Mouse (Mus musculus): ENCODE results near the gene Urm1. TPM values are rescaled to one million over a fixed set of nuclear protein-coding genes. Genes with fewer than 3 reads are reported as not detected.
A peak's percentile ranks its signal among the peaks of the same experiment; 100 is the strongest.
"Not testable (repeated sequence)": the region's sequence is repeated elsewhere in the genome, so short reads cannot be mapped to it uniquely, and the experiment has no call there.

Gene Urm1
- polyA plus RNA-seq (2016; fragmentation: Nextera tagmentation; extraction: Ambion mirVana), result 15.3 and 19.0 TPM in 2 replicates

DNA sequence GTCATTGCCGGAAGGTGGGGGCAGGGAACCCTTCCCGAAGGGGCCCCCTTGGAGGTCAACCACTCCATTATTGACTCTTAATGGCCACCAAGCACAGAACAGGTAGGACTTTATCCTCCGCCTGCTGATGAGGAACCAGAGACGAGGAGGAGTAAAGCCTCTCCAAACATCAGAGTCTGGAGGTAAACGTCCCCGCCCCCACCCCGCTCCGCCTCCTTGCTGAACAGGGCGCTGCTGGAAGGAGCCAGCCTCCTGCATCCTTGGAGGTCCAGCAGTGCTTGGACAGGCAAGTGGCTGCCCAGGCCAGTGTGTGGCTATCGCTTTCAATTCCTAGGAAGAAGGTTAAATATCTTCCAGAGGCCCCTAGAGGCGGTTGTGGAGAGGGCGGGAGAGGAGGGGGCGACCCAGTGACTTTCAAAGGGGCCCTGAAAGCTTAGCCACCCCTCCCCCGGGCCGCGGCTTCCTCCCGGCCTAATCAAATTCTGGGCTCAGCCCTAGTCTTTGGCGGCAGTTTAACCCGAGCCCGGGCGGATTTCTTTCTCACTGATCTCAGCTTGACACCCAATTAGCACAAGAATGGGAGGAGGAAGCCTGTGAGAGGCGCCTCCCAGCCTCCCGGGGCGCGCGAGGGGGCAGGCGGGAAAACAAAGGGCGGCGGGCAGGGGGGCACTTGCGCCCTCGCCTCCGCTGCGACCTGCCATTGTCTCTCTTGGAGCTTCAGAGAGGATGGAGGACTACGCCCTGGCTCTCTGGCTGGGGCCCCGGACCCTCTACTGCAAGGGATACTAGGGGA lies at the start of gene Urm1:
TSS of gene Urm1 (plus strand) at position 51 of the 793 bp plus-strand sequence.
- peaks cover 24% of the 10 kb centered on the region for H3K4me1 ChIP-seq
- WGBS, result under 1% methylated on average over 35 of the region's 35 CpGs
- no peaks in the 10 kb centered on the region for H3K9me3 ChIP-seq
- peak; percentile 85 for ATAC-seq (ENCODE audit: low FRiP score, low read depth)
- H3K9ac ChIP-seq (replicated peaks), result peak within 1 kb of the TSS; percentile 37
- peak within 1 kb of the TSS; percentile 53 for H3K4me2 ChIP-seq (replicated peaks)
- peak within 1 kb of the TSS; percentile 94 for H3K27ac ChIP-seq (replicated peaks)
- H3K36me3 ChIP-seq, result peaks cover 17% of the 10 kb centered on the region
- peak within 1 kb of the TSS; percentile 28 for H3K4me3 ChIP-seq
- no peaks in the 10 kb centered on the region for H3K27me3 ChIP-seq

GRCm38 (mm10) chr2:29770162-29770561 lies 49.7 kb upstream of the Urm1 start:
- Histone ChIP-seq H3K9ac (replicated peaks) (no peak overlapping the region), H3K36me3 (peaks cover 20% of the 10 kb centered on the region; the same call in 1 of the 2 replicates), H3K9me3 (no peaks in the 10 kb centered on the region), H3K27ac (replicated peaks) (no peak overlapping the region), H3K4me3 (no peak overlapping the region), H3K4me2 (replicated peaks) (no peak overlapping the region), H3K27me3 (no peaks in the 10 kb centered on the region), H3K4me1 (no peaks in the 10 kb centered on the region)
- no peak for ATAC-seq (ENCODE audit: low FRiP score, low read depth)

- Histone ChIP-seq H3K9me3 (no peaks in the 10 kb centered on the region), H3K27ac (replicated peaks) (no peak overlapping the region), H3K27me3 (no peaks in the 10 kb centered on the region), H3K36me3 (peaks cover 34% of the 10 kb centered on the region), H3K9ac (replicated peaks) (no peak overlapping the region), H3K4me2 (replicated peaks) (no peak overlapping the region), H3K4me1 (no peaks in the 10 kb centered on the region), H3K4me3 (no peak overlapping the region)
- ATAC-seq (ENCODE audit: low FRiP score, low read depth), result no peak
- 90% methylated on average over 8 of the region's 8 CpGs for WGBS
These were observed 48.0 kb upstream of the Urm1 start for GRCm38 (mm10) chr2:29771611-29772461.

GRCm38 (mm10) chr2:29773323-29773722 lies 46.6 kb upstream of the Urm1 start:
- no peak for ATAC-seq (ENCODE audit: low FRiP score, low read depth)
- Histone ChIP-seq H3K27me3 (no peaks in the 10 kb centered on the region), H3K9me3 (no peaks in the 10 kb centered on the region), H3K27ac (replicated peaks) (no peak overlapping the region), H3K36me3 (peaks cover 49% of the 10 kb centered on the region), H3K4me1 (no peaks in the 10 kb centered on the region), H3K4me2 (replicated peaks) (no peak overlapping the region), H3K9ac (replicated peaks) (no peak overlapping the region), H3K4me3 (no peak overlapping the region)
- WGBS, result 92% methylated on average over 4 of the region's 4 CpGs

GRCm38 (mm10) chr2:29781256-29781655 lies 38.6 kb upstream of the Urm1 start:
- not testable (repeated sequence) for H3K4me1 ChIP-seq; H3K9me3 ChIP-seq; H3K4me3 ChIP-seq; H3K27ac ChIP-seq (replicated peaks); H3K9ac ChIP-seq (replicated peaks); H3K27me3 ChIP-seq; H3K4me2 ChIP-seq (replicated peaks); ATAC-seq (ENCODE audit: low FRiP score, low read depth)
- WGBS, result 93% methylated on average over 2 of the region's 2 CpGs
- H3K36me3 ChIP-seq, result peaks cover 94% of the 10 kb centered on the region

GRCm38 (mm10) chr2:29784290-29784689 lies 35.6 kb upstream of the Urm1 start:
- 83% methylated on average over 4 of the region's 4 CpGs for WGBS
- no peak overlapping the region for H3K27ac ChIP-seq (replicated peaks)
- no peak overlapping the region for H3K4me2 ChIP-seq (replicated peaks)
- no peak overlapping the region for H3K9ac ChIP-seq (replicated peaks)
- ATAC-seq (ENCODE audit: low FRiP score, low read depth), result no peak
- H3K27me3 ChIP-seq, result no peaks in the 10 kb centered on the region
- peaks cover 17% of the 10 kb centered on the region for H3K4me1 ChIP-seq
- H3K4me3 ChIP-seq, result no peak overlapping the region
- H3K36me3 ChIP-seq, result peaks cover 67% of the 10 kb centered on the region
- no peaks in the 10 kb centered on the region for H3K9me3 ChIP-seq

GRCm38 (mm10) chr2:29787104-29787917 lies 32.6 kb upstream of the Urm1 start, which contains the start of gene Coq4:
Coq4 (plus strand) TSS chr2:29787493.
- peaks cover 17% of the 10 kb centered on the region for H3K4me1 ChIP-seq
- WGBS, result 2% methylated on average over 31 of the region's 31 CpGs
- peaks cover 63% of the 10 kb centered on the region for H3K36me3 ChIP-seq
- H3K27me3 ChIP-seq, result no peaks in the 10 kb centered on the region
- H3K9me3 ChIP-seq, result no peaks in the 10 kb centered on the region
- peak within 1 kb of the TSS; percentile 81 for H3K4me2 ChIP-seq (replicated peaks)
- H3K4me3 ChIP-seq, result peak within 1 kb of the TSS; percentile 84
- H3K9ac ChIP-seq (replicated peaks), result peak within 1 kb of the TSS; percentile 79
- H3K27ac ChIP-seq (replicated peaks), result peak within 1 kb of the TSS; percentile 63
- ATAC-seq (ENCODE audit: low FRiP score, low read depth), result peak; percentile 76; the same call in 1 of the 2 replicates

DNA sequence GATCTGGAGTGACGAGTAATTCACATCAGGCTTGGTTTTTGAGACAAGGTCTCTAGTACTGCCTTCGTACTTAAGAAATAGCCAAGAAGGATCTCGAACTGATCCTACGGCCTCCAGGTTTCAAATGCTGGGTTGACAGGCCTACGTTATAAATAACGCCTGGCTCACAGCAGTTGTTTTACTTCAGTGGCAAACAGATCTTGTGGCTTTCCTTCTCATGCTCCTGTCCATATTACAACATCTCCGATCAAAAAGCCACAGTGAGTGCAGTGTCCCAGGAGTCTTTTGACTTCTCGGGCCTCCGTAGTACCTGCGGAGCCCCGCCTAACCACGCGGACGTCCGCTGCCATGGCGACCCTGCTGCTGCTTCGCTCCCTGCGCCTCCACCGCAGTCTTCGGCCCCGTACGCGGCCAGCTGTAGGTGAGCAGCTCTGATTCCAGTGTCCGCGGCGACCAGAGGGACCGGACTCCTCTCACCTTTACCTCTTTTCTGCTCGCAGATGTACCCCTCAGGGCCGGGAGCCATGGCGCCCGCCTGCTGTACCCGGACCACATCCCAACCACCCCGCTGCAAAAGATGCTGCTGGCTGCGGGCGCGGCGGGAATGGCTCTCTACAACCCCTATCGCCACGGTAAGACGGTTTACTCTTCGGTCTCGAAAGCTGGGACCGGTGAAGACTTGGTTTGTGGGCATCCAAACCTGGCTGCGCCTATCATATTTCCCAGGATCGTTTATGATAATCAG lies 31.8 kb upstream of the Urm1 start, which contains the start of gene Trub2:
TSS of gene Trub2 (minus strand) at position 566 of the 745 bp plus-strand sequence.
- Histone ChIP-seq H3K9me3 (no peaks in the 10 kb centered on the region), H3K4me1 (peaks cover 17% of the 10 kb centered on the region), H3K27me3 (no peaks in the 10 kb centered on the region), H3K4me2 (replicated peaks) (peak within 1 kb of the TSS; percentile 81), H3K36me3 (peaks cover 63% of the 10 kb centered on the region), H3K27ac (replicated peaks) (peak within 1 kb of the TSS; percentile 63), H3K9ac (replicated peaks) (peak within 1 kb of the TSS; percentile 79), H3K4me3 (peak within 1 kb of the TSS; percentile 84)
- under 1% methylated on average over 45 of the region's 45 CpGs for WGBS
- ATAC-seq (ENCODE audit: low FRiP score, low read depth), result peak; percentile 74

DNA sequence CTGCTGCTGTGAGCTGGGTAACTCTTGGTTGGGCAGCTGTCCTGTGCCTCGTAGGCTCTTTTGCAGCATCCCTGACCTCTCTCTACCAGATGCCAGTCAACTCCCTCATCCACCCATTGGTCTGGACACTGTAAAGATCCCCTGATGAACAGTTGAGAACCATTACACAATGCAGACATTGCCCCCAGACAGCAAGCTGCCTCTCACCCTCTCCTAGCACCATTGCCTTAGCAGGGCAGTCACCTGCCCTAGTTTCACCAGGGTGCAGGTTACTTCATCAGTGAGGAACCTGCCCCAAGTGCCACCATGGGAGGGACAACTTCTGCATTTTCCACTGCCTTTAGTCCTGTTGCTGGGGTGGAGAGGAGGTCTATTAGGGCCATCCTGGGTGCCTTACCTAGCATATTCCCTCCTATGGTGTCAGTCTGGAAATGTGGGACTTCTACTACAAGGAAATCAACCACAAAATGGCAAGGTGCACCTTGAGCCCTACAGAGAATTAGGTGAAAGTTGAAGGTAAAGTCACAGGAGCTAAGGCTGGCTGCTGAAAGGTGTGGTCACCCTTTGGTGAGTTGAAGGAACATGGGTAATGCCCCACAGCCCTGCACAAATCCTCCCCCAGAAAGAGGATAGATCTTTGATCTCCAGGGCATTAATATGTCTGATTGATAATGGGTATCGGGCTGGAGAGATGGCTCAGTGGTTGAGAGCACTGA lies 26.9 kb upstream of the Urm1 start:
- Histone ChIP-seq H3K27me3 (no peaks in the 10 kb centered on the region), H3K27ac (replicated peaks) (no peak overlapping the region), H3K4me2 (replicated peaks) (no peak overlapping the region), H3K4me1 (peaks cover 9% of the 10 kb centered on the region), H3K9ac (replicated peaks) (no peak overlapping the region), H3K9me3 (no peaks in the 10 kb centered on the region), H3K36me3 (peaks cover 66% of the 10 kb centered on the region), H3K4me3 (no peak overlapping the region)
- 90% methylated on average over 2 of the region's 2 CpGs for WGBS
- no peak for ATAC-seq (ENCODE audit: low FRiP score, low read depth)

DNA sequence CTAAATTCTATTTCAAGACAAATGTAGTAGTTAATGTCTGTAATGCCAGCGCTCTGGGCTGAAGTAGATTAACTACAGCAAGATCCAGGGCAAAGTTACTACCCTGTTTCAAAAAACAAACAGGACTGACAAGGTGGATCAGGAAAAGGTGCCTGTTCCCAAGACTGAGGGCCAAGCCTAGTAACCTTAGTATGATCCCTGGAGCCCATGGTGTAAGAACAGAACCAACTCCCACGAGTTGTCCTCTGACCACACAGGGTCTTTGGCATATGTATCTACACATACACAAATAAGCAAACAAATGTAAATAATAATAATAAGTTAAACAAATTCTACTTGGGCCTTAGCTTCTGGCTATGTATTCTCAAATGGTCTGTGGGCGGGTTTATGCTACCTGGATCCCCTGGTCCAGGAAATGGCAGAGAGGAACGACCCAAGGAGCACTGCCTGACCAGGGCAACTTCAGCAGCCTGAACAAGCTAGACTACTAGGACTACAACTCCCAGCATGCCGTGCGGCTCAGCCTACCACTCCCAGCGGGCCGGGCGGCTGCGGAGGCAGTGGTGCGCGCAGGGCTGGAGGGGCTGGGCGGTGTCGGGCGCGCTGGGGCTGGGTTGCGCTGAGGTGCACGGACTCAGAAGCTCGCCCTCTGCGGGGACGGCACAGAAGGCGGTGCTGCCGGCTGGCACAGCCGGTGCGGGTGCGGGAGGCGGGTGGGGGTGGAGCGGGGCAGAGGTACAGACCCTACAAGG lies 17.6 kb upstream of the Urm1 start, which contains the start of gene Slc27a4:
TSS of gene Slc27a4 (plus strand) at position 560 of the 752 bp plus-strand sequence.
- peaks cover 14% of the 10 kb centered on the region for H3K27me3 ChIP-seq
- H3K9ac ChIP-seq (replicated peaks), result peak within 1 kb of the TSS; percentile 89
- WGBS, result 6% methylated on average over 27 of the region's 28 CpGs

More for the DNA sequence above, 17.6 kb upstream of the Urm1 start, which contains the start of gene Slc27a4:
- H3K4me2 ChIP-seq (replicated peaks), result peak within 1 kb of the TSS; percentile 62
- ATAC-seq (ENCODE audit: low FRiP score, low read depth), result peak; percentile 98
- peaks cover 30% of the 10 kb centered on the region for H3K36me3 ChIP-seq
- H3K4me1 ChIP-seq, result peaks cover 12% of the 10 kb centered on the region
- H3K27ac ChIP-seq (replicated peaks), result peak within 1 kb of the TSS; percentile 93
- peak within 1 kb of the TSS; percentile 78 for H3K4me3 ChIP-seq
- no peaks in the 10 kb centered on the region for H3K9me3 ChIP-seq

Measured in midbrain, embryonic 12.5 days (tissue).